Mouse (Mus musculus): Measurements from ENCODE around the gene Rnf43. TPM values are rescaled to one million over a fixed set of nuclear protein-coding genes. Genes with fewer than 3 reads are reported as not detected.

Gene Rnf43
- polyA plus RNA-seq, 1 experiment from 2014 or later, result 2.1 TPM

GRCm38 (mm10) chr11:87727471-87727870 is 64.9 kb downstream of the Rnf43 start:
- WGBS, result 67% methylated on average over 4 of the region's 4 CpGs
- Histone ChIP-seq H3K4me3 (ENCODE audit: low read length) (no peak overlapping the region), H3K4me2 (ENCODE audit: low read depth, low read length) (no peak overlapping the region), H3K27me3 (ENCODE audit: control insufficient read depth, insufficient read depth, low read length) (no peaks in the 10 kb centered on the region), H3K27ac (ENCODE audit: low read length) (no peak overlapping the region), H3K9ac (ENCODE audit: low read length) (no peak overlapping the region), H3K9me3 (replicated peaks; ENCODE audit: control insufficient read depth, low read length) (no peaks in the 10 kb centered on the region), H3K36me3 (ENCODE audit: control insufficient read depth, insufficient read depth) (no peaks in the 10 kb centered on the region), H3K4me1 (ENCODE audit: control insufficient read depth, insufficient read depth, low read length) (peaks cover 16% of the 10 kb centered on the region)
- no peak for ATAC-seq (replicated peaks; ENCODE audit: extremely low read depth, insufficient read depth, low FRiP score)

GRCm38 (mm10) chr11:87728850-87729592 is 66.5 kb downstream of the Rnf43 start:
- ATAC-seq (replicated peaks; ENCODE audit: extremely low read depth, insufficient read depth, low FRiP score), result no peak
- H3K27ac ChIP-seq (ENCODE audit: low read length), result no peak overlapping the region
- 60% methylated on average over 18 of the region's 18 CpGs for WGBS

GRCm38 (mm10) chr11:87729593-87730185 is 67.2 kb downstream of the Rnf43 start:
- no peaks in the 10 kb centered on the region for H3K27me3 ChIP-seq (ENCODE audit: control insufficient read depth, insufficient read depth, low read length)
- H3K4me3 ChIP-seq (ENCODE audit: low read length), result no peak overlapping the region
- no peak for ATAC-seq (replicated peaks; ENCODE audit: extremely low read depth, insufficient read depth, low FRiP score)
- no peak overlapping the region for H3K9ac ChIP-seq (ENCODE audit: low read length)
- H3K27ac ChIP-seq (ENCODE audit: low read length), result no peak overlapping the region
- peaks cover 16% of the 10 kb centered on the region for H3K4me1 ChIP-seq (ENCODE audit: control insufficient read depth, insufficient read depth, low read length)
- H3K36me3 ChIP-seq (ENCODE audit: control insufficient read depth, insufficient read depth), result no peaks in the 10 kb centered on the region
- 63% methylated on average over 13 of the region's 13 CpGs for WGBS
- H3K9me3 ChIP-seq (replicated peaks; ENCODE audit: control insufficient read depth, low read length), result no peaks in the 10 kb centered on the region
- no peak overlapping the region for H3K4me2 ChIP-seq (ENCODE audit: low read depth, low read length)

More at GRCm38 (mm10) chr11:87728850-87729592, 66.5 kb downstream of the Rnf43 start:
- H3K4me2 ChIP-seq (ENCODE audit: low read depth, low read length), result no peak overlapping the region
- no peak overlapping the region for H3K4me3 ChIP-seq (ENCODE audit: low read length)
- no peaks in the 10 kb centered on the region for H3K36me3 ChIP-seq (ENCODE audit: control insufficient read depth, insufficient read depth)
- peaks cover 16% of the 10 kb centered on the region for H3K4me1 ChIP-seq (ENCODE audit: control insufficient read depth, insufficient read depth, low read length)
- H3K9me3 ChIP-seq (replicated peaks; ENCODE audit: control insufficient read depth, low read length), result no peaks in the 10 kb centered on the region
- no peak overlapping the region for H3K9ac ChIP-seq (ENCODE audit: low read length)
- H3K27me3 ChIP-seq (ENCODE audit: control insufficient read depth, insufficient read depth, low read length), result no peaks in the 10 kb centered on the region

GRCm38 (mm10) chr11:87730652-87731310 is 68.3 kb downstream of the Rnf43 start:
- 73% methylated on average over 10 of the region's 10 CpGs for WGBS

GRCm38 (mm10) chr11:87734346-87734745 is 71.8 kb downstream of the Rnf43 start:
- 59% methylated on average over 5 of the region's 5 CpGs for WGBS
- no peak for ATAC-seq (replicated peaks; ENCODE audit: extremely low read depth, insufficient read depth, low FRiP score)
- no peak overlapping the region; the same call in 1 of the 2 replicates for H3K9ac ChIP-seq (ENCODE audit: low read length)
- H3K27ac ChIP-seq (ENCODE audit: low read length), result peak overlapping the region; percentile 24; the same call in 1 of the 2 replicates
- no peaks in the 10 kb centered on the region for H3K9me3 ChIP-seq (replicated peaks; ENCODE audit: control insufficient read depth, low read length)
- peak overlapping the region; percentile 44 for H3K4me2 ChIP-seq (ENCODE audit: low read depth, low read length)
- no peaks in the 10 kb centered on the region for H3K27me3 ChIP-seq (ENCODE audit: control insufficient read depth, insufficient read depth, low read length)
- H3K4me3 ChIP-seq (ENCODE audit: low read length), result peak overlapping the region; percentile 25
- H3K4me1 ChIP-seq (ENCODE audit: control insufficient read depth, insufficient read depth, low read length), result peaks cover 13% of the 10 kb centered on the region
- H3K36me3 ChIP-seq (ENCODE audit: control insufficient read depth, insufficient read depth), result no peaks in the 10 kb centered on the region

More at GRCm38 (mm10) chr11:87730652-87731310, 68.3 kb downstream of the Rnf43 start:
- Histone ChIP-seq H3K4me3 (ENCODE audit: low read length) (no peak overlapping the region), H3K4me2 (ENCODE audit: low read depth, low read length) (no peak overlapping the region), H3K36me3 (ENCODE audit: control insufficient read depth, insufficient read depth) (no peaks in the 10 kb centered on the region), H3K27ac (ENCODE audit: low read length) (no peak overlapping the region), H3K9me3 (replicated peaks; ENCODE audit: control insufficient read depth, low read length) (no peaks in the 10 kb centered on the region), H3K9ac (ENCODE audit: low read length) (no peak overlapping the region), H3K4me1 (ENCODE audit: control insufficient read depth, insufficient read depth, low read length) (peaks cover 14% of the 10 kb centered on the region), H3K27me3 (ENCODE audit: control insufficient read depth, insufficient read depth, low read length) (no peaks in the 10 kb centered on the region)
- ATAC-seq (replicated peaks; ENCODE audit: extremely low read depth, insufficient read depth, low FRiP score), result no peak

GRCm38 (mm10) chr11:87735691-87736090 is 73.2 kb downstream of the Rnf43 start:
- no peaks in the 10 kb centered on the region for H3K9me3 ChIP-seq (replicated peaks; ENCODE audit: control insufficient read depth, low read length)
- peaks cover 13% of the 10 kb centered on the region for H3K4me1 ChIP-seq (ENCODE audit: control insufficient read depth, insufficient read depth, low read length)
- 0 out of 2 replicates have a peak overlapping the region, but pooled peaks have one; percentile 80 for H3K9ac ChIP-seq (ENCODE audit: low read length)
- WGBS, result 63% methylated on average over 6 of the region's 6 CpGs
- H3K4me2 ChIP-seq (ENCODE audit: low read depth, low read length), result peak overlapping the region; percentile 83; the same call in 1 of the 2 replicates
- peaks cover 7% of the 10 kb centered on the region; the same call in 1 of the 2 replicates for H3K36me3 ChIP-seq (ENCODE audit: control insufficient read depth, insufficient read depth)
- H3K4me3 ChIP-seq (ENCODE audit: low read length), result no peak overlapping the region
- ATAC-seq (replicated peaks; ENCODE audit: extremely low read depth, insufficient read depth, low FRiP score), result no peak
- H3K27me3 ChIP-seq (ENCODE audit: control insufficient read depth, insufficient read depth, low read length), result no peaks in the 10 kb centered on the region
- H3K27ac ChIP-seq (ENCODE audit: low read length), result peak overlapping the region; percentile 90

GRCm38 (mm10) chr11:87736647-87737134 is 74.2 kb downstream of the Rnf43 start:
- Histone ChIP-seq H3K27ac (ENCODE audit: low read length) (peak overlapping the region; percentile 90), H3K4me3 (ENCODE audit: low read length) (peak overlapping the region; percentile 74), H3K36me3 (ENCODE audit: control insufficient read depth, insufficient read depth) (peaks cover 8% of the 10 kb centered on the region), H3K9ac (ENCODE audit: low read length) (peak overlapping the region; percentile 80), H3K4me1 (ENCODE audit: control insufficient read depth, insufficient read depth, low read length) (peaks cover 13% of the 10 kb centered on the region), H3K4me2 (ENCODE audit: low read depth, low read length) (peak overlapping the region; percentile 83), H3K27me3 (ENCODE audit: control insufficient read depth, insufficient read depth, low read length) (no peaks in the 10 kb centered on the region), H3K9me3 (replicated peaks; ENCODE audit: control insufficient read depth, low read length) (no peaks in the 10 kb centered on the region)
- WGBS, result 2% methylated on average over 31 of the region's 31 CpGs
- peak; percentile 52 for ATAC-seq (replicated peaks; ENCODE audit: extremely low read depth, insufficient read depth, low FRiP score)

- Histone ChIP-seq H3K4me3 (ENCODE audit: low read length) (peak within 1 kb of the TSS; percentile 74), H3K27ac (ENCODE audit: low read length) (peak within 1 kb of the TSS; percentile 90), H3K27me3 (ENCODE audit: control insufficient read depth, insufficient read depth, low read length) (no peaks in the 10 kb centered on the region), H3K4me2 (ENCODE audit: low read depth, low read length) (peak within 1 kb of the TSS; percentile 98), H3K9ac (ENCODE audit: low read length) (peak within 1 kb of the TSS; percentile 80), H3K36me3 (ENCODE audit: control insufficient read depth, insufficient read depth) (peaks cover 8% of the 10 kb centered on the region), H3K9me3 (replicated peaks; ENCODE audit: control insufficient read depth, low read length) (no peaks in the 10 kb centered on the region), H3K4me1 (ENCODE audit: control insufficient read depth, insufficient read depth, low read length) (peaks cover 13% of the 10 kb centered on the region)
- WGBS, result under 1% methylated on average over 57 of the region's 57 CpGs
- peak; percentile 94 for ATAC-seq (replicated peaks; ENCODE audit: extremely low read depth, insufficient read depth, low FRiP score)
Observed at GRCm38 (mm10) chr11:87737175-87737740, 74.7 kb downstream of the Rnf43 start, which contains the start of gene Supt4a. Gene Supt4a, plus strand, starts transcription at chr11:87737552.
